Mouse (Mus musculus) gastrocnemius, adult 18-20 months (tissue): ENCODE results near the gene Pou3f1. TPM values are rescaled to one million over a fixed set of nuclear protein-coding genes. Genes with fewer than 3 reads are reported as not detected.
"Not testable (repeated sequence)": the region's sequence is repeated elsewhere in the genome, so short reads cannot be mapped to it uniquely, and the experiment has no call there.

Experiments
- DNase-seq: peaks from one replicate; pipeline ENCODE4 v3.0.0; 2021; ENCODE audit warnings: low spot score
- total RNA-seq, 2 experiments: library from RNA; stranded (reverse); gene quantifications; 2 replicates each; pipeline ENCODE4 v1.2.3; 2021

Pou3f1 gene
- total RNA-seq, 2 experiments from 2014 or later, result 0.31 to 0.39 TPM

DNA sequence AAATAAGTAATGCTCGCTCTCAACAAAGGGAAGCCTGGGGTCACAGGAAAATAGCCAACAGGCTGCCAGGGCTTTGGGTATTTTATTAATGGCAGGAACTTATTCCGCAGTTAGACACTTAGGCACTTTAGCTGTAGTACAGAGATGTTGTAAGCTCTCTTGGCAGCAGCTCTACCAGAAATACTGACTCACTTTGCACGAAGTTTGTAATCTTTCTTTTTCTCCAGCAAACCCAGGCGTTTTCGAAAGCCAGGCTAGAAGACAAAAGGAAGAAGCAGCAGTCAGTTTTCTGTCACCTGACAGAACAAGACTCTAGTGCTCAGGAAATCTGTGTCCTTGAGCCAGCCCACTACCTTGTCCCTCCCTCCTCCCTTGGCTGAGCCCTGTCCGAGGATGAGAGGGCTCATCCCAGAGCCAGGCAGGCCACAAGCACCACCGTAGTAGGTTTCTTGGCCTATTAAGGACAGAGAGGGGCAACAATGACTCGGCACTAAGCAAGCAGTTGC lies 29.3 kb downstream of the Pou3f1 start:
- peak; percentile 60 for DNase-seq

DNA sequence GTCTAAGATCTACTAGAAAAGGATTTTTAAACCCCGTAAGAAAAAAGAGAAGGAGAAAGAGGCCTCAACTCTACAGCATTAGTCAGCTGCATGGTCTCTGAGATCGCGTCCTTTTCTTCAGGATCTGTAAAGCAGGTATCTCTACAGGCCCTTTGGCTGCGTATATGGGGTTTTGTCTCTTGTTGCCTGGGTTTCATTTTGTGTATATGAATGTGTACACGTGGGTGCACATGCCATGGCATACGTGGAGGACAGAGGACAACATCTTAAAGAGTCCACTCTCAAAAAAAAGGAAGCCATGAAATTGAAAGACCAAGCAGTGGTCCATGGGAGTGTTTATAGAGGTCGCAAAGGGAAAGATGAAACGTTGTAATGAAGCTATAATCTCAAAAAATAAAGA lies 34.8 kb downstream of the Pou3f1 start:
- no peak for DNase-seq

DNA sequence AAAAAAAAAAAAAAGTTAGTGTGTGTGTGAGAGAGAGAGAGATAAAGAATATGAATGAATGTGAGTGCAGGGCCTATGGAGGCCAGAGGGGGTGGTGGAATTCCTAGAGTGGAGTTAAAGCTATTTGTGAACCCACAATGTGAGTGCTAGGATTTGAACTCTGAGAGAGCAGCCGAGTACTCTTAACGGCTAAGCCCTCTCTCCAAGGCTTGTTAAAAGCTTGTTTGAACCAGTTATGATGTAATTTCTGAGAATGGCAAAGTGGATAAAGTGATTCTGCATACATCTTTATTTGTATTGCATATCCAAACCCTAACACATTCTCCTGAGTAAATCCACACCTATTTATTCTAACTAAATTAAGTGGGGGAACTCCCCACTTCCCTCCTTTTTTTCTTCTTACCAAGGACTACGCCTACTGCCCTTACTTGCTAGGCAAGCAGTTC lies 35.8 kb downstream of the Pou3f1 start:
- DNase-seq, result no peak

DNA sequence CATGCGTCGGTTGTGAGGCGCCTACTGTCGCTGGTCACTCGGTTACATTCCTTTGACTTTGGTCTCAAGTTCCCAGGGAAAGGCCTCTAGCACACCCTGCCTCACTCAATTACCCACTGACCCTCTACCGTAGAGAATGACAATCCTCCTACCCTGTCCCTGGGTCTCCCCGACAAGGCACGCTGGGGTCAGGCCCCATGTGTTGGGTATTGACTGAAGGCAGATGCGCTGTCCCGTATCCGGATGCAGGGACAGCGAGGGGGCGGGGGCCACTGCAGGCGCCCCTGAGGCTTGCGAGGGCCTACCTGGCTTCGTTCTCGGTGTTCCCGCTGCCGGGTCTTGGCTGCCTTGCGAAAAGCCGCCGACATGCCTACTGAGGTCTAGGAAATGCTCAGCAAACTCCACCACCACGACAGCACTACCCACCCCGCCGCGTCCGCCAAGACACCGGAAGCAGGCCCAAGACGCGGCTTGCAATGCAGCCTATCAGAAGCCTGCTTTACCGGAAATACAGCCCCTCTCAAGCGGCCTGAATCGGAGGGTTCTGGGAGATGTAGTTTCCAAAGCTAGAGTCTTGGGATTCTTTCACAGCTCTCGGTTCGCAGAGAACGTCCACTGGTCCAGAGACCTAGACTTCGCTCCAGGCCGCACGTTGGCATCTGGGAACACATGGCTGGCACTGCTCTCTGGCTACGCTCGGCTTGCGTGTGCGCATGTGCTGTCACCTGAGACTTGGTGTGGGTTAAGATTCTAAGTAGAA lies 36.7 kb downstream of the Pou3f1 start, which contains the start of gene Utp11:
TSS of gene Utp11 (minus strand) at position 466 of the 760 bp plus-strand sequence.
- peak; percentile 92 for DNase-seq

DNA sequence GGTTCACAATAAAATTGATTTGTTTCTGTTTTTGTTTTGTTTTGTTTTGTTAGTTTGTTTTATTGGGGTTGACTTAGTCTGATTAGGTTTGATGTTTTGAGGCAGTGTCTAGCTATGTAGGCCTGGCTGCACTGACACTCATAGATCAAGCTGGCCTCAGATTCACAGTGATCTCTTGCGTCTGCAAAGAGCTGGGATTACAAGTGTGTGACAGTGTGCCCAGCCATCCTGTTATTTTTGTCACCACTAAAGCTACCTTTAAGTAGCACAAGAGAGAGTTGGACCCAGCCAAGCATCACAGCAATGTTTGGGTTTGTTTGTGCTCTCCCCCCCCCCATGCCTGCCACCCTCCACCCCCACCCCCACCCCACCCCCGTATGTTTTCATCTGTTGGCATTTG lies 38.0 kb downstream of the Pou3f1 start:
- DNase-seq, result peak; percentile 66

DNA sequence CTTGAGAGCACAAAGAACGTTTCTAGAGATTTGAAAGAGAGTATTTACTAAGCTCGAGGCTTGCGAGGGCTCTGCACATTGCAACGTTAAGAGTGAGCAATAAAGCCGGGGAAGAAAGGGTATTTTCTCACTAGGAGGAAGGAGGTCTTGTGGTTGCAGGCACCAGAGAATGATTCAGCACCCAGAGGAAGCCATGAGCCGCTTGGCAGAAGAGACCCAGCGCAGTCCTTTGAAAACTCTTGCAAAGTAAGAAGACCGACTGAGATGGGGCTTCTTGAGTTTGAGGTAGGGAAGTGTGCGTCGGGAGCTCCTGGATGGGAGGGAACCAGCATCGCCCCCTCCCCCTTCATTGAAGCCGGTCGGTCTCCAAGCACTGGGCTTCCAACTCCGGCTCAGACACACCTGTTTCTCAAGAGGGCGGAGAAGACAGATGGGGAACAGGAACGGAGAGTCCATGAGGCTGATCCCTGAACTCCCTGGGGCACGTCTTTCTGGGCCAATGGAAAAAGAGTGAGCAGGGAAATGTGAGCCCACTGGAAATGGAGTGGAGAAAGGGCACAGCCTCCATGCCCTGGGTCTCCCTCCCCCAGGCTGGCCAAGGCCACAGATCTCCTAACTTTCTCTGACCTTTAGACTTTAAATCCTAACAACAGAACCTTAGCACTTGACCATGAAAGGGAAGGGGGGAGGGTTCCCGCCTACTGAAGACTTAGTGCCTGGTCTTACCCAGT lies 39.3 kb downstream of the Pou3f1 start:
- peak; percentile 78 for DNase-seq

DNA sequence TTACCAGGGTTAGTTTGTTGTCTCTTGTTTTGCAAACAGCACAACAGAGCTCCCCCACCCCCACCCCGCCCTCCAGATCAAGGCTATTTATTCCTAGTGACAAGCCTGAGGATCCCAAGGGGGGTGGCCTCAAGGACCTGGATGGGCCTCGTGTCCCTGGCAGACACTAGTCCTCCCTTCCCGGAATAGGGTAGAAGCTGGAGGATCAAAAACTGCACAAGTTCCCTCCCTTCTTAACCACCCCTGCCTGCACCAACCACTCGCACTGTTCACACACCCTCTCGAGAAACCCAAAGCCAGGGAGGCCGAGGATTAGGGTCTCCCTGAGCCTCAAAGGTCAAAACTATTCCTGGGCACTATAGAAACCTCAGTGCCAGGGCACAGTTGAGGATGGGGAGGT lies 43.2 kb downstream of the Pou3f1 start:
- DNase-seq, result peak; percentile 72

DNA sequence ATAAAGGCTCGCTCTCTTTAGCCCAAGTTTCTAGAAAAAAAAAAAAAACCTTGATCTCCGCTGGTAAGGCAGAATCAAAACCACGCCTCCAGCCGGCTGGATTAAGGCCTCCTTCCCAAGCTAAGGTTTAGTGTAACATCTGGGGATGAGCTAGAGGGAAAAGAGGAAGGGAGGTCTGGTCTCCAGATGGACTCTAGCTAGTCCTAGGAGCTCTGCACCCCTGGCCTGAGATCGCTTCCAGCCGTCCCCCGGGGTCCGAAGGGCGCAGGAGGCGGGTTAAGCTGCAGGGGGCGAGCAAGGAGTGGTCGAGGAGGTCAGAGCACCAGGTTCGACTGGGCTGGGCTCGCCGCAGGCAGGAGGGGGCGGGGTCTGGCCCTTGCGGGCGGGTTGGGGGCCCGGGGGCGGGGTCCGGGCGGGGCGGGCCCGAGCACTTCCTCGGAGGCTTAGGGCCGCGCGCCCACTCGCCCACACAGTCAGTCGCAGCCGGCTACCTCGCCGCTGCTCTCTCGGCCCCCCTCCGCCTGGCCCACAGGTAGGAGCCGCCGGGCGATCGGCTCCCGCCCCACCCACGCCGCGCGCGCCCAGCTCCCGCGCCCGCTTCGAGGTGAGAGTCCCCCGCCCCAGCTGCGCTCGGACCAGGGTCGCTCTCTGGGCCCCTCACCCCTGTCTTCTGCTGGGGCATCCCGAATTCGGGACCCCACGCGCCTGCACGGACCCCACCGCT lies 43.8 kb downstream of the Pou3f1 start, which contains the start of gene Fhl3:
TSS of gene Fhl3 (plus strand) at position 454 of the 724 bp plus-strand sequence.
- peak; percentile 77 for DNase-seq

DNA sequence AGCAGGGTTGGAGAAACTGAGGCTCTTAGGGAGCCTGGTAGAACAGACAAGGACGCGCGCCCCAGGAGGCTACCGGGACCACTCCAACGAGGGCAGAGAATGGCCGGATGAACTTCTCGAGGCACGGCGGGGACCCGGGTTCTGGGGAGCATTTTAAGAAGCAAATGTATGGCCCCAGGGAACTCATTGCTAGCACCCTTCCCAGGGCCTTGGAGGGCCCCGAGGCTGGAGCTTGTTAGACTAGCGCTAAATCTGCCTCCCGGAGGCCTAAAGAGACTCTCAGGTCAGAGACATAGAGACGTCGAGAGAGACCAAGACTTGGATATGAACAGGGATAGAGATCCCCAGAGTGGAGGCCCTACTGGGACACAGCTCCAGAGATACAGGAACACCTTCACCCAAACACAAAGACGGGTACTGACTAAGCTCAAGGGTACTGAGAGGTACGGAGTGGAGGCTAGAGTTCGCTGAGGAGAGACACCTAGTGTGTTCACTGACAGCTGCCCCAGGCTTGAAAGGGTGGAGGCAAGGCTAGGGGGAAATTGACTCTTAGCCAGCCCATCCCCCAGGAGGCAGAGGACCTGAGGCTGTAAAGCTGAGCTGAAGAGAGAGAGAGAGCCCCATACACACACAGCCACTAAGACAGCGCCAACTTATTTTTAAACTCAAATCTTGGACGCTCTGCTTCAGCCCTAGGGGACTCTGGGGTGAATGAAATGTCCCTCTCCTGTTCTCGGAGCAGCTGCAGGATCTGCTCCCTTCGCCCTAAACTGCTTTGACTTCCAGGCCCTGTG lies 44.6 kb downstream of the Pou3f1 start:
- peak; percentile 83 for DNase-seq

DNA sequence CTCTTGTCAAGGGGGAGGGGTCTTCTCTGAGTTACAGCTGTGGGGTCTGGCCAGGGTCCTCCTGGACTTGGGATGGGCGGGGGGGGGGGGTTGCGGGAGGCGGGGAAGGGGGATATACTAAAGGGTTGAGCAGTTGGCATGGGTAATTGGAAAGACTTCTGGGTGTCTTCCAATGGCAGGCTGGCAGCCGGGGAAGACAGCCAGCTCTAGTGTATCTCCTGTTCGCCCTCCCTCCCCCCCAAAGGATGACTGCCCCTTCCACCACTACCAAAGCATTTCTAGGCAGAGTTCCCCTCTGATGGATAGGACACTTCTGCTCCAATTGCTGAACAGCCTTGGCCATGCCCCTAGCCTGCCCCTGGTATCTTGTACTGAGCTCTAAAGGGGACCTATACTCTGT lies 45.3 kb downstream of the Pou3f1 start:
- peak; percentile 68 for DNase-seq

DNA sequence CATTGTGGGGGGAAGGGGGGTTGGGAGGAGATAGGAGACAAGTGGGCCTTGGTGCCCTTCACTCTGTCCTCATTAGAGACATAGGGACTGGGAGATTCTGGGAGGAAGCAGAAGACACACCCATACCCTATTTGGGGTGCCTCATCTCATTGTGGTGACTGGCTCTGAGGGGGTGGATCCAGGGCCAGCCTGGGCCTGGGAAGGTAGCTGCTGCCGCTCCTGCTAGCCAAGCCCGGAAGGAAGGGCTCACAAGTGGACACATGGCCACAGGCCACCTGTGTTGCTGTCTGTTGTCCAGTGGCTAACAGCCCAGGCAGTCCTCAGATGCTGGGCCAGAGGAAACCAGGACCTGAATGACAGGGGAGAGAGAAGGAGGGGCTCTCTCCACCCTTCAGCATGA lies 46.8 kb downstream of the Pou3f1 start:
- DNase-seq, result peak; percentile 65

DNA sequence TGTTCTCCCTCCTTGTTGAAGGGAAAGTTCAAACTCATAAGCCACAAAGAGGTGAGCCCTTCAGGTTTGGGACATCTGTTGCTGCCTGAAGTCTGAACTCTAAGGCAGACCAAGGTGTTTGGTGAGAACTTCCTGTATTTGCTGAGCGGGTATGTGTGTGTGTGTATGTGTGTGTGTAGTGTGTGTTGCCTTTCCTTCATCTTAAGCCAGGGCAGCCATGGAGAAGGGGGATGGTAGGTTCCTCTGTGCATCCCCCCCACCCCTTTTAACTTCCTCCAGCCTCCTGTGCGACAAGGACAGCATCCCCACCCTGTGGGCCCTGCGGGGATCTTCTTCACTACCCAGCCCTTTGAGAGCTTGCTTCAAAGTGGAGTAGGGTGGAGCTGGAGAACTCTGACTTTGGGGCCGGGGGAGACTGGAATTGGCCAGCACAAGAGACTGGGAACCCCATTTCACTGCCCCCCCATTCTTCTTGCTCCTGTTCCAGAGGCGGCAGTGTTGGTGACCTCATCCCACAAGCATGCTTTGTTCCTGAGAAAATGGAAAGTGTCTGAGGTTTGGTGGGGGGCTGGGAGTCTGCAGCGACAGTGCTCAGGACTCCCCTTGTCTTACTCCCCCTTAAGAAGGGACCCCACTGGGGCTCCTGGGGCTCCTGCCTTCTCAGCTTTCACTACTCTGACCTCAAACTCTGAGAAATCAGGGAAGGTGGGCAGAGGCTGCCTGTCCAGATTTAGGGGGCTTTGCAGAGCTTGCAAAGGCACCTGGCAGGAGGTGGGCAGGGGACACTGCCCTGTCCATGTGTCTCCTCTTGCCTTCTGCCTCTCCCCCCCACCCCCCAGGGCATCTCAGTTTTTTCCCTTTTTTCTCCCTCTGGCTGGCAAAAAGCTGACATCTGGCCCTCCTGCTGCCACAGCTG lies 47.5 kb downstream of the Pou3f1 start:
- no peak for DNase-seq

DNA sequence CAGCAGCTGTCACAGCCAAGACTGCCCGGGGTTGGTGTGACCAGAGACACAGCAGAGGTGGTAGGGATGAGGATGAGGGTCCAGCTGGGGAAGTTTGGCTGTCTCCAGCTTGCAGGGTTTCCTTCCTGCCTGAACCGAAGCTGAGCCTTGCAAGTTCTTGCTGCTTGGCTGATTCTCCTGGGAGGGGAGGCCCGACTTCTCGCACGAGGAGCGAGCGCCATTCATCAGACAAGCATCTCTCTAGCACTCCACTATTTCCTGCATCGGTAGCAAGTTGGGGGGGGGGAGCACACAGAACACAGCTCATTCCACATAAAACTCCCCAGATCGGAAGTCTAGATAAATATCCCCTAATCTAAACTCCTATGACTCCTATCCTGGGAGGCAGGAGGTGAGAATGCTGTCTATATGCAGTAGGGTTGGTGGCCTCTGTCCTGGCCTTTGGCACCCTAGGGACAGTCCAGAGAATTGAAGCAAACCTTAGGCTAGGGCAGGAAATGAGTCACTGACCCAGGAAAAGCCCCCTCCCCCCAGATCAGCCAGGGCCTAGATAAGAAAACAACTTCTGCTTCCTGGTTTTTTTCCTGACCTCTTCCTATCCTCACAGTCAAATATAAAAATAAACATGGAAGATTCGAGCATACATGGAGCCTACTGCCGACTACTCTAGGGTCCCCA lies 48.3 kb downstream of the Pou3f1 start:
- DNase-seq, result no peak

DNA sequence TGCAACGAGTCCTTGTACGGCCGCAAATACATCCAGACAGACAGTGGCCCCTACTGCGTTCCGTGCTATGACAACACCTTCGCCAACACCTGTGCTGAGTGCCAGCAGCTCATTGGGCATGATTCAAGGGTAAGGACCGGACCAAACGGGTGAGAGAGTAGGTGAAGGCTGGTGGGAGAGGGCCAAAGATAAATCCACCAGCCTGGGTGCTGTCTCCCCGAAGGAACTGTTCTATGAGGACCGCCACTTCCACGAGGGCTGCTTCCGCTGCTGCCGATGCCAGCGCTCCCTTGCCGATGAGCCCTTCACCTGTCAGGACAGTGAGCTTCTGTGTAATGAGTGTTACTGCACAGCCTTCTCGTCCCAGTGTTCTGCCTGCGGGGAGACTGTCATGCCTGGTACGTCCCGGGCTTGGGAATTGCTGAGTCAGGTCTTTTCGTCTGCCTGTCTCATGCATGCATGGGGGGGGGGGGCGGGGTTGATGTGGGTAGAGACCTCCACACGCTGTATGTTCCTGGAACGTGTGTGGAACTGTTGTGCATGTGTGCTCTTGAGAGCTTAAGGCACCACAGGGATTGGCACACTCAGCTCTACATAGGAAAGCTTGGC lies 49.2 kb downstream of the Pou3f1 start:
- DNase-seq, result no peak

DNA sequence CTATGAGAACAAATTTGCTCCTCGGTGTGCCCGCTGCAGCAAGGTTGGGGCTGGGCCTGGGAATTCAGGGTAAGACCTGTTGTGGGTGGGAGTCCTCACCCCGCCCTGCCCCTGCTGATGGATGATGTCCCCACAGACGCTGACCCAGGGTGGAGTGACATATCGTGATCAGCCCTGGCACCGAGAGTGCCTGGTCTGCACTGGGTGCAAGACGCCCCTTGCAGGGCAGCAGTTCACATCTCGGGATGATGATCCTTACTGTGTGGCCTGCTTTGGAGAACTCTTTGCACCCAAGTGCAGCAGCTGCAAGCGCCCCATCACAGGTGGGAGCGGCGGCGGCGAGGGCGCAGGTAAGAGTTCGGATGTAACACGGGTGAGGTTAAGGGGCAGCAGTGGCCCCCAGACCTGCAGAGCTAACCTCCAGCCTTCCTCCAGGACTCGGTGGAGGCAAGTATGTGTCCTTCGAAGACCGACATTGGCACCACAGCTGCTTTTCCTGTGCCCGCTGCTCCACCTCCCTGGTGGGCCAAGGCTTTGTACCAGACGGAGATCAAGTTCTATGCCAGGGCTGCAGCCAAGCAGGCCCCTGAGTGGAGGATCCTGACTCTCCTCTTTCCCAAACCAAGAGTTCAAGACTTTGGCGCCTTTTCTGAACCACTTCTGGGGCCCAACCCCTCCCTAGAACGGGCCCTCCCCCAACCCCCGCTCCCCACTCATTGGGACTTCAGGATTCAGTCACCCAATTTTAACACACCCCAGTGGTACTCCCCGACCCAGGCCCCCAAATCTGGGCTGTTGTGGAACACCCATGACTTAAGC lies 51.0 kb downstream of the Pou3f1 start:
- not testable (repeated sequence) for DNase-seq

DNA sequence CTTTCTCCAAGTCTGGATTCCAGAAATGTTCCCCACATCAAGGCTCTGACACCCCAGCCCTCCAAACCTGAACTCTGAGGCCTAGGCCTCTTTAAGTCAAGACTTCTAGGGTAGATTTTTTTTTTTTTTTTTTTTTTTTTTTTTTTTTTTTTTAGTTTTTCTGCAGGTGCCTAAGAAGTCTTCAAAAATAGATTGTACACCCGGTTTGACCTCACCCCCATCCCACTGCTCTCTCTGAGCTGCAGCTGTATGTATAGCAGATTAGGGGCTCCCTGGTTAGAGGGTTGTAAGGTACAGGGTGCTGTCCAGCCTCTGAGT lies 51.6 kb downstream of the Pou3f1 start:
- not testable (repeated sequence) for DNase-seq

DNA sequence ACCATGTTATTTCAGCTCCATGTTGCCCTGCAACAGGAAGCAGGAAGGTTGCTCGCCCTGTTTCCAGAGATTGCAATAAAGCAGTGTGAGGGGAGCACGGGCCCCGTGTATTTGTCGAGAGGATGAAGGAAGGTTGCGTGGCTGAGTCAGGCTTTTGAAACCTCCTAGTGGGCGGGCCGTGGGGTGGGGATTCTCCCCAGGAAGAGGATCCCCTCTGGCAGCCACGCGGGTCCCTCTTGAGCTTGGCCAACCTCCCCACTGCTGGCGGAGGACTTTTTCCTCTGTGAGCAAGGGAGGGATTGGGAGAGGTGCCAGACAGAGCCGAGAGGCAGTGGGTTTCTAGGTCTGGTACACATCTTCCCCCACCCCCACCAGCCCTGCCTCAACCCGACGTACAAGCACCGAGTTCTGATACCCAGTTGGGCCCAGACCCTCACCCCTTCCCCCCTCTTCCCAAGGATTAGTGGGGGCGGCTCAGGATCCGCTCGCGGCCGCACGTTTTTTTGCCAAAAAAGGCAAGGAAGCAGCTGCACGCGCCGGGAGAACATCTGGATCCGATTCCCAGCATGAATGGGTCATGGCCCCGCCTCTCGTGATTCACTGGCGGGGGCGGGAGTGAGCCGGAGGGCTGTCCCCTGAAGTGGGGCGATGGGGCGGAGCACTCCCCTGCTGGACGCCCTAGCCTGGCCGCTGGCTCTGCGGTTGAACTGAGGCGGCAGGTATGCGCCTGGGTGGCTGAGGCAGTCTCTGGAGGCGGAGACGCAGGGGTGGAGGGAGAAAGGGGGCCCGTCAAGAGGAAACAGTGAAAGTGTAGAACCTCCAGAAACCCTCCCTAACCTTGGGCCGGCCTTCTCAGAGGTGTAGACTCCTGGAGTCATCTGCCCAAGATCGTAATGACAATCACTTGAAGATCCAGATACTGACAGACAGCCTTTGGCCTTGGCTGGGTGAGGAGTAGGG lies 52.2 kb downstream of the Pou3f1 start:
- DNase-seq, result peak; percentile 92
